Mouse (Mus musculus) embryonic facial prominence, embryonic 11.5 days (tissue): ENCODE results near the gene Nedd9. TPM values are rescaled to one million over a fixed set of nuclear protein-coding genes. Genes with fewer than 3 reads are reported as not detected.

Experiments used
- ATAC-seq: fragments of 200-750 bp; cut with Nextera tagmentation; replicated peaks from 2 replicates; pipeline ENCODE4 v1.8.0; 2017; ENCODE audit warnings: low read depth; ENCODE audit not compliant: insufficient number of reproducible peaks, low FRiP score, low TSS enrichment
- DNase-seq: peaks from one replicate; pipeline ENCODE4 v3.0.0-alpha.2; 2015; ENCODE audit warnings: low spot score
- H3K27ac ChIP-seq: fragments of 300-500 bp; sonication (generic); replicated peaks from 2 replicates; pipeline ENCODE4 v1.5.1; 2014; ENCODE audit warnings: mild to moderate bottlenecking, low read depth, low read length, control low read depth
- H3K27me3 ChIP-seq: fragments of 300-500 bp; sonication (generic); 2 replicates; pipeline ENCODE4 v1.6.1; 2014; ENCODE audit warnings: mild to moderate bottlenecking, low read length, moderate library complexity, mixed read lengths; ENCODE audit not compliant: control insufficient read depth, insufficient read depth
- H3K36me3 ChIP-seq: fragments of 300-500 bp; sonication (generic); replicated peaks from 2 replicates; pipeline ENCODE4 v1.6.1; 2014; ENCODE audit warnings: low read depth, mild to moderate bottlenecking, low read length, moderate library complexity, mixed read lengths; ENCODE audit not compliant: control insufficient read depth, insufficient read depth
- H3K4me1 ChIP-seq: fragments of 300-500 bp; sonication (generic); 2 replicates; pipeline ENCODE4 v1.6.1; 2014; ENCODE audit warnings: low read length, mixed read lengths; ENCODE audit not compliant: control insufficient read depth, insufficient read depth
- H3K4me2 ChIP-seq: fragments of 300-500 bp; sonication (generic); 2 replicates; pipeline ENCODE4 v1.6.1; 2014; ENCODE audit warnings: low read depth, mild to moderate bottlenecking, control low read depth, low read length, moderate library complexity
- H3K4me3 ChIP-seq: fragments of 300-500 bp; sonication (generic); 2 replicates; pipeline ENCODE4 v1.5.1; 2014; ENCODE audit warnings: low read depth, low read length, control low read depth
- H3K9ac ChIP-seq: fragments of 300-500 bp; sonication (generic); replicated peaks from 2 replicates; pipeline ENCODE4 v1.6.1; 2014; ENCODE audit warnings: mild to moderate bottlenecking, control low read depth, low read length
- H3K9me3 ChIP-seq: fragments of 300-500 bp; sonication (generic); replicated peaks from 2 replicates; pipeline ENCODE4 v1.6.1; 2016; ENCODE audit warnings: mild to moderate bottlenecking, low read length, inconsistent platforms, mixed read lengths; ENCODE audit not compliant: control insufficient read depth
- WGBS: fragments of 180-500 bp; shearing (Covaris S2); extraction: QIAGEN DNeasy Blood & Tissue Kit; methylation state at CpG from one replicate; pipeline ENCODE4 v1.1.7; 2014; 5-methylcytosine and 5-hydroxymethylcytosine counted together
- polyA plus RNA-seq: library from polyadenylated mRNA; unstranded; fragments of >200 nt; fragmentation: Nextera tagmentation; extraction: Ambion mirVana; gene quantifications from 2 replicates; pipeline ENCODE4 v1.2.1, GENCODE M21; 2014

The Nedd9 gene
- polyA plus RNA-seq, 1 experiment from 2014 or later, result 20.1 TPM

GRCm38 (mm10) chr13:41350589-41350988 lies 136.6 kb downstream of the Nedd9 start:
- Histone ChIP-seq H3K4me2 (no peak overlapping the region), H3K4me3 (no peak overlapping the region), H3K27ac (no peak overlapping the region), H3K9me3 (no peaks in the 10 kb centered on the region), H3K27me3 (no peaks in the 10 kb centered on the region), H3K36me3 (no peaks in the 10 kb centered on the region), H3K9ac (no peak overlapping the region), H3K4me1 (no peaks in the 10 kb centered on the region)
- ATAC-seq (no peak), DNase-seq (no peak)
- 87% methylated on average over 3 of the region's 3 CpGs for WGBS

GRCm38 (mm10) chr13:41349770-41350169 lies 137.4 kb downstream of the Nedd9 start:
- Histone ChIP-seq H3K4me3 (no peak overlapping the region), H3K9me3 (no peaks in the 10 kb centered on the region), H3K36me3 (no peaks in the 10 kb centered on the region), H3K27ac (no peak overlapping the region), H3K9ac (no peak overlapping the region), H3K4me2 (no peak overlapping the region), H3K4me1 (no peaks in the 10 kb centered on the region), H3K27me3 (no peaks in the 10 kb centered on the region)
- ATAC-seq (no peak), DNase-seq (no peak)
- 57% methylated on average over 4 of the region's 4 CpGs for WGBS

GRCm38 (mm10) chr13:41345756-41346155 lies 141.4 kb downstream of the Nedd9 start:
- H3K9me3 ChIP-seq, result no peaks in the 10 kb centered on the region
- DNase-seq (no peak), ATAC-seq (no peak)
- H3K36me3 ChIP-seq, result no peaks in the 10 kb centered on the region
- no peak overlapping the region for H3K4me3 ChIP-seq
- no peaks in the 10 kb centered on the region for H3K4me1 ChIP-seq
- H3K9ac ChIP-seq, result no peak overlapping the region
- H3K27ac ChIP-seq, result no peak overlapping the region
- H3K27me3 ChIP-seq, result no peaks in the 10 kb centered on the region
- no peak overlapping the region for H3K4me2 ChIP-seq
- 69% methylated on average over 7 of the region's 7 CpGs for WGBS

- no peak for ATAC-seq
- H3K4me1 ChIP-seq, result no peaks in the 10 kb centered on the region
Measured at GRCm38 (mm10) chr13:41345306-41345705, 141.9 kb downstream of the Nedd9 start.

GRCm38 (mm10) chr13:41343887-41344266 lies 143.3 kb downstream of the Nedd9 start:
- Histone ChIP-seq H3K4me3 (no peak overlapping the region), H3K9me3 (no peaks in the 10 kb centered on the region), H3K27ac (no peak overlapping the region), H3K9ac (no peak overlapping the region), H3K4me2 (no peak overlapping the region), H3K27me3 (no peaks in the 10 kb centered on the region), H3K36me3 (no peaks in the 10 kb centered on the region), H3K4me1 (no peaks in the 10 kb centered on the region)
- DNase-seq, result no peak
- ATAC-seq, result no peak
- WGBS, result 64% methylated on average over 3 of the region's 3 CpGs

More at GRCm38 (mm10) chr13:41345306-41345705, 141.9 kb downstream of the Nedd9 start:
- Histone ChIP-seq H3K27me3 (no peaks in the 10 kb centered on the region), H3K4me3 (no peak overlapping the region), H3K9ac (no peak overlapping the region), H3K9me3 (no peaks in the 10 kb centered on the region), H3K27ac (no peak overlapping the region), H3K4me2 (no peak overlapping the region), H3K36me3 (no peaks in the 10 kb centered on the region)
- 25% methylated on average over 6 of the region's 6 CpGs for WGBS
- no peak for DNase-seq

GRCm38 (mm10) chr13:41343163-41343886 lies 143.8 kb downstream of the Nedd9 start:
- Histone ChIP-seq H3K27ac (no peak overlapping the region), H3K9ac (no peak overlapping the region), H3K36me3 (no peaks in the 10 kb centered on the region), H3K4me3 (no peak overlapping the region), H3K4me2 (no peak overlapping the region), H3K27me3 (no peaks in the 10 kb centered on the region), H3K4me1 (no peaks in the 10 kb centered on the region), H3K9me3 (no peaks in the 10 kb centered on the region)
- 52% methylated on average over 3 of the region's 3 CpGs for WGBS
- DNase-seq, result no peak
- ATAC-seq, result no peak

- Histone ChIP-seq H3K9me3 (no peaks in the 10 kb centered on the region), H3K4me2 (no peak overlapping the region), H3K4me3 (no peak overlapping the region), H3K36me3 (no peaks in the 10 kb centered on the region), H3K4me1 (no peaks in the 10 kb centered on the region), H3K9ac (no peak overlapping the region), H3K27ac (no peak overlapping the region), H3K27me3 (no peaks in the 10 kb centered on the region)
- DNase-seq (no peak), ATAC-seq (no peak)
- WGBS, result 79% methylated on average over 9 of the region's 9 CpGs
Measured at GRCm38 (mm10) chr13:41341422-41341821, 145.7 kb downstream of the Nedd9 start.

GRCm38 (mm10) chr13:41339653-41340351 lies 147.4 kb downstream of the Nedd9 start:
- no peak overlapping the region for H3K27ac ChIP-seq
- H3K27me3 ChIP-seq, result no peaks in the 10 kb centered on the region
- DNase-seq, result peak; percentile 47
- no peaks in the 10 kb centered on the region for H3K4me1 ChIP-seq
- no peaks in the 10 kb centered on the region for H3K36me3 ChIP-seq
- H3K9ac ChIP-seq, result no peak overlapping the region
- no peak overlapping the region for H3K4me3 ChIP-seq
- 40% methylated on average over 22 of the region's 22 CpGs for WGBS
- ATAC-seq, result no peak; the same call in 1 of the 2 replicates
- no peaks in the 10 kb centered on the region for H3K9me3 ChIP-seq
- H3K4me2 ChIP-seq, result peak overlapping the region; percentile 7; the same call in 1 of the 2 replicates
